ENCODE assay signal across 9 mouse cellular contexts in genomic region chr9:64956337-64956736, GRCm38 (mm10). TPM values are rescaled to one million over a fixed set of nuclear protein-coding genes. Genes with fewer than 3 reads are reported as not detected.
A peak's percentile ranks its signal among the peaks of the same experiment; 100 is the strongest.
DNase-seq lines count a peak whose midpoint lies in the region; ATAC-seq and TF ChIP-seq lines count a peak whose summit lies in the region.
"Had no signal": no experiment of that assay in that cellular context is flagged by ENCODE, and none has a peak within 500 bp of the region (broad histone marks: within the 10 kb centered on the region; RNA-seq: fewer than 3 reads in every experiment).

No protein-coding gene starts in this region.

- peak overlapping the region; percentile 2; the same call in 1 of the 2 replicates for H3K4me3 ChIP-seq in hindbrain, embryonic 10.5 days
- peak overlapping the region; percentile 31 to 37 for H3K4me3 ChIP-seq in liver, embryonic 14.5 days (ENCODE audit: insufficient read depth in 1 of 2, low read depth in 2 of 2, low read length in 2 of 2)

- no peak for TF ChIP-seq EP300 in liver, embryonic 14.5 days (IDR thresholded peaks at IDR 0.05; ENCODE audit: low read depth)

- peak; percentile 31 to 49 for DNase-seq in cerebellum, postnatal 10 days
- DNase-seq in cerebellum, adult 11 months, result no peak
- peak; percentile 22 for DNase-seq in retina, postnatal 1 day
- no peak for DNase-seq in retina, embryonic 14.5 days (ENCODE audit: low spot score)
- DNase-seq in hindbrain, embryonic 10.5 days (ENCODE audit: low spot score), result peak; percentile 22
- peak in 1 of 3 experiments; percentile 55 for DNase-seq in liver, embryonic 14.5 days (ENCODE audit: low read depth in 3 of 3, low spot score in 3 of 3)
- DNase-seq in telencephalon, adult 2 months (ENCODE audit: low read depth, low spot score), result peak; percentile 34
- DNase-seq in urinary bladder, adult 2 months (ENCODE audit: low spot score), result no peak

- peaks cover 20% of the 10 kb centered on the region for H3K4me1 ChIP-seq in hindbrain, embryonic 10.5 days (replicated peaks)
- peaks cover 17 to 34% of the 10 kb centered on the region in 2 experiments for H3K4me1 ChIP-seq in liver, embryonic 14.5 days (replicated peaks; ENCODE audit: control insufficient read depth in 2 of 2, insufficient read depth in 2 of 2, low read length in 1 of 2)

- WGBS in hindbrain, embryonic 10.5 days, result 31% methylated on average over 12 of the region's 12 CpGs
- WGBS in liver, embryonic 14.5 days (ENCODE audit: insufficient replicate concordance), result 6% methylated on average over 12 of the region's 12 CpGs

- no peak for TF ChIP-seq CTCF in liver, embryonic 14.5 days (IDR thresholded peaks at IDR 0.05; ENCODE audit: low read depth)

- no peak for ATAC-seq in liver, embryonic 14.5 days (ENCODE audit: insufficient read depth)

- peak overlapping the region; percentile 66 for H3K4me2 ChIP-seq in liver, embryonic 14.5 days (ENCODE audit: low read depth)

- peaks cover 23% of the 10 kb centered on the region for H3K27me3 ChIP-seq in hindbrain, embryonic 10.5 days (ENCODE audit: insufficient read depth, poor library complexity, severe bottlenecking)
- H3K27me3 ChIP-seq in liver, embryonic 14.5 days (ENCODE audit: control insufficient read depth, insufficient read depth, low read length), result no peaks in the 10 kb centered on the region

- H3K9ac ChIP-seq in liver, embryonic 14.5 days (replicated peaks), result peak overlapping the region; percentile 53

- H3K36me3 ChIP-seq in hindbrain, embryonic 10.5 days, result no peaks in the 10 kb centered on the region
- no peaks in the 10 kb centered on the region for H3K36me3 ChIP-seq in liver, embryonic 14.5 days (replicated peaks; ENCODE audit: control insufficient read depth, insufficient read depth, low read depth)

- peak overlapping the region; percentile 60; the same call in 1 of the 2 replicates for H3K27ac ChIP-seq in hindbrain, embryonic 10.5 days
- H3K27ac ChIP-seq in liver, embryonic 14.5 days, result peak overlapping the region; percentile 35

- no peaks in the 10 kb centered on the region for H3K9me3 ChIP-seq in hindbrain, embryonic 10.5 days
- no peaks in the 10 kb centered on the region for H3K9me3 ChIP-seq in liver, embryonic 14.5 days (ENCODE audit: control insufficient read depth, low read length)

RNA-seq across cellular contexts. Expression of gene Ints14, which starts 4.4 kb away (rescaled TPM):
- polyA plus RNA-seq in hindbrain, embryonic 10.5 days (2016; fragmentation: Nextera tagmentation; extraction: Ambion mirVana), result 64.9 and 70.4 TPM in 2 replicates
- 13.7 and 14.8 TPM in 2 replicates for polyA plus RNA-seq in liver, embryonic 14.5 days (2012; rRNA removed)
- 23.3 and 28.1 TPM in 2 replicates for polyA plus RNA-seq in liver, embryonic 14.5 days (2014; fragmentation: Nextera tagmentation; extraction: Ambion mirVana)
- 24.3 and 25.1 TPM in 2 replicates for polyA plus RNA-seq in urinary bladder, adult 2 months (2012; rRNA removed)

RNA-seq across cellular contexts. Expression of gene Slc24a1, which starts 4.9 kb away (rescaled TPM):
- 0.05 TPM in 1 of 2 replicates, not detected in the other for polyA plus RNA-seq in hindbrain, embryonic 10.5 days (2016; fragmentation: Nextera tagmentation; extraction: Ambion mirVana)
- polyA plus RNA-seq in liver, embryonic 14.5 days (2012; rRNA removed), result 0.02 and 0.03 TPM in 2 replicates
- 0.03 TPM in 1 of 2 replicates, not detected in the other for polyA plus RNA-seq in liver, embryonic 14.5 days (2014; fragmentation: Nextera tagmentation; extraction: Ambion mirVana)
- polyA plus RNA-seq in urinary bladder, adult 2 months (2012; rRNA removed), result 0.04 TPM in 1 of 2 replicates, not detected in the other
- polyA plus RNA-seq: large intestine, adult 2 months had no signal

Comparison
In these comparisons a context has a peak if more than half of its experiments do, and no peak if none do; other contexts are left out.
1. DNase-seq: peak in cerebellum, postnatal 10 days (2 of 2), retina, postnatal 1 day (single experiment), hindbrain, embryonic 10.5 days (single experiment) and telencephalon, adult 2 months (single experiment); none in cerebellum, adult 11 months (single experiment), retina, embryonic 14.5 days (single experiment) and urinary bladder, adult 2 months (single experiment).